Mouse (Mus musculus): Measurements from ENCODE around the gene Svs4. TPM values are rescaled to one million over a fixed set of nuclear protein-coding genes. Genes with fewer than 3 reads are reported as not detected.

The Svs4 gene
- polyA plus RNA-seq, 1 experiment from 2014 or later: not detected

DNA sequence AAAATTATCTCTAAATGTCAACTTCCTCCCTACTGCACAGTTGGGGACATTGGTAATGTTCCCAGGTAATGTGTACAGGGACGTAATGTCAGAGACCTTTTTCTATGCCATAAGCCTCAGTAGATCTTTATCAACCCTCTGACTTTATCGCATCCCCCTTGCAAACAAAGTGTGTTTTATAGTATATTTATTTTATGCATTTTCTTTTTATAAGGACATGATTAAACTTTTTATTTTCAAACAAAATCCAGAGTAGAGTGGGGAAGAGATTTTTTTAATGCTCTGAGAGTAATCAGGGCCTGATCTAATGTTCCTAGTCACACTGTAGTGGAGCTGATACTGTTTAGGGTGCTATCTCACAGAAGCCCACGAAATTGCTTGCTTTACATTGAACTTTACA lies 39.9 kb downstream of the Svs4 start, which contains the start of gene Svs2:
Gene Svs2, minus strand, starts transcription at position 101 of the 400 bp plus-strand sequence.
- H3K36me3 ChIP-seq (ENCODE audit: control insufficient read depth, insufficient read depth, low read length): no peaks in the 10 kb centered on the region
- WGBS: 76% methylated on average over 3 of the region's 3 CpGs
- DNase-seq (ENCODE audit: low spot score): no peak
- H3K4me1 ChIP-seq (replicated peaks; ENCODE audit: control insufficient read depth, insufficient read depth): no peaks in the 10 kb centered on the region
- H3K9me3 ChIP-seq (ENCODE audit: control insufficient read depth, low read length): no peaks in the 10 kb centered on the region
- H3K27me3 ChIP-seq (ENCODE audit: control insufficient read depth, insufficient read depth, low read length): no peaks in the 10 kb centered on the region
- no peak within 1 kb of the TSS for H3K4me3 ChIP-seq (ENCODE audit: low read depth, low read length)
- H3K9ac ChIP-seq (ENCODE audit: low read length): no peak within 1 kb of the TSS
- no peak for ATAC-seq (ENCODE audit: low FRiP score, low TSS enrichment)
- TF ChIP-seq EP300 (optimal IDR thresholded peaks at IDR 0.05): no peak
- no peak for TF ChIP-seq CTCF (IDR thresholded peaks at IDR 0.05; ENCODE audit: low read depth)
- no peak within 1 kb of the TSS for H3K27ac ChIP-seq (replicated peaks)
- no peak within 1 kb of the TSS for H3K4me2 ChIP-seq (replicated peaks; ENCODE audit: low read depth)

DNA sequence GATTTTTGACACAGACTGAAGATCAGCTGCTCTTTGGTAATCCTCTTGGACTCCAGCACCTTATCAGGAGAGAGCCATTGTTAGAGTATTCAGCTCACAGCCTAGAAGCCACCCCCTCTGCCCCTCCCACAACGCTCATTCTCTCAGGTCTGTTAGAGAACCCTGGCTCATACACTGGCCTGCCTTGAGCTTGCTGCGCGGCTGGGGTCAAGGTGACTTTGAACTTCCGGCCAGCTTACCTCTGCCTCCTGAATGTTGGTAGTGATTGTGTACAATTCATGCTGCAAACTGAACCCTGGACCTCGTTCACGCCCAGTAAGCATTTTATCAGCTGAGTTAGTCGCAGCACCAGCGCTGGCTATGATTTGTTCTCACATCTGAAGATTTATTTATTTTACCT lies 45.6 kb downstream of the Svs4 start:
- WGBS: 59% methylated on average over 8 of the region's 8 CpGs
- H3K4me2 ChIP-seq (replicated peaks; ENCODE audit: low read depth): no peak overlapping the region
- no peak overlapping the region for H3K9ac ChIP-seq (ENCODE audit: low read length)
- no peaks in the 10 kb centered on the region for H3K4me1 ChIP-seq (replicated peaks; ENCODE audit: control insufficient read depth, insufficient read depth)
- no peak overlapping the region for H3K4me3 ChIP-seq (ENCODE audit: low read depth, low read length)
- ATAC-seq (ENCODE audit: low FRiP score, low TSS enrichment) (peak; percentile 79), DNase-seq (ENCODE audit: low spot score) (peak; percentile 59)
- no peaks in the 10 kb centered on the region for H3K9me3 ChIP-seq (ENCODE audit: control insufficient read depth, low read length)
- H3K36me3 ChIP-seq (ENCODE audit: control insufficient read depth, insufficient read depth, low read length): no peaks in the 10 kb centered on the region
- H3K27me3 ChIP-seq (ENCODE audit: control insufficient read depth, insufficient read depth, low read length): no peaks in the 10 kb centered on the region
- H3K27ac ChIP-seq (replicated peaks): no peak overlapping the region
- TF ChIP-seq CTCF (IDR thresholded peaks at IDR 0.05; ENCODE audit: low read depth) (no peak), EP300 (optimal IDR thresholded peaks at IDR 0.05) (no peak)

DNA sequence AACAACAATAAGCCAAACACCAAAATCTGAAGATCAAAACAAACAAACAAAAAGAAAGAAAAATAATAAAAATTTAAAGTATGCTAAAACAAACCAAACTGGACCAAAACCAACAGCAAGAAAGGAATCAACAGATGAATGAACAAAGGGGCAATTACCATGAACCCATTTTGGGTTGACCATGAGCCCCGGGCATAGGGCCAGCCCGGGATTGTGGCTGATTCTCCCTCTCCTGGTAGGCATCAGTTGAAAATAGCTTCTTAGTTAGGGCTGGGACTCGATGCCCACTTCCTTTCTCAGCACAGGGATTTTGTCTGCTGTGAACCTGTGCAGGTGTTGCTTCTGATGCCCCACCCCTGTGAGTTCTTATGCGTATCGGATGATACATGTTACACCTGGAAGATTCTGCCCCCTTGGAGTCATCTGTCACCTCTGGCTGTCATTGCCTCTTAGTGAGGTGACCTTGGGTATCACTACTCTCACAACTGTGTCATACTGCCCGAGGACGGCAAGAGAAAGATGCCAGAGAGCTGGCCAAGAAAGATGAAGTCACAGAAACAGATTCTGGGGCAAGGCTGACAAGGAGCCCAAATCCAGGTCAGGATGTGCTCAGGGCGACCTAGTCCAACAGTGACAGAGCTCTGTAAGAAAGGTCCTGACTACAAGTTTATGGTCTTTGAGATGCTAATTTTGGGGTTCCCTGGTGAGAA lies 49.7 kb downstream of the Svs4 start:
- no peak for ATAC-seq (ENCODE audit: low FRiP score, low TSS enrichment)

More for the DNA sequence above, 49.7 kb downstream of the Svs4 start:
- Histone ChIP-seq H3K36me3 (ENCODE audit: control insufficient read depth, insufficient read depth, low read length) (no peaks in the 10 kb centered on the region), H3K9me3 (ENCODE audit: control insufficient read depth, low read length) (no peaks in the 10 kb centered on the region), H3K4me1 (replicated peaks; ENCODE audit: control insufficient read depth, insufficient read depth) (no peaks in the 10 kb centered on the region), H3K4me2 (replicated peaks; ENCODE audit: low read depth) (no peak overlapping the region), H3K4me3 (ENCODE audit: low read depth, low read length) (no peak overlapping the region), H3K9ac (ENCODE audit: low read length) (no peak overlapping the region), H3K27me3 (ENCODE audit: control insufficient read depth, insufficient read depth, low read length) (no peaks in the 10 kb centered on the region), H3K27ac (replicated peaks) (no peak overlapping the region)
- TF ChIP-seq EP300 (optimal IDR thresholded peaks at IDR 0.05): no peak
- TF ChIP-seq CTCF (IDR thresholded peaks at IDR 0.05; ENCODE audit: low read depth): no peak
- WGBS: 84% methylated on average over 8 of the region's 8 CpGs
- DNase-seq (ENCODE audit: low spot score): no peak

Other genes with a start within 250 kb of the Svs4 start
- 11.9 and 13.6 TPM in 2 replicates for gene Stk4, start 208.1 kb downstream of the Svs4 start, polyA plus RNA-seq (2015; fragmentation: Nextera tagmentation; extraction: Ambion mirVana)
- gene Tomm34, start 207.3 kb downstream of the Svs4 start, polyA plus RNA-seq (2015; fragmentation: Nextera tagmentation; extraction: Ambion mirVana): 20.5 and 22.4 TPM in 2 replicates
- gene Kcns1, start 107.3 kb downstream of the Svs4 start, polyA plus RNA-seq (2015; fragmentation: Nextera tagmentation; extraction: Ambion mirVana): 0.19 and 0.23 TPM in 2 replicates
- gene Wfdc5, start 95.7 kb downstream of the Svs4 start, polyA plus RNA-seq (2015; fragmentation: Nextera tagmentation; extraction: Ambion mirVana): 63.2 and 68.6 TPM in 2 replicates
- 2.4 and 2.5 TPM in 2 replicates for gene Wfdc12, start 87.9 kb downstream of the Svs4 start, polyA plus RNA-seq (2015; fragmentation: Nextera tagmentation; extraction: Ambion mirVana)
- 0.23 and 0.29 TPM in 2 replicates for gene Wfdc15a, start 78.3 kb downstream of the Svs4 start, polyA plus RNA-seq (2015; fragmentation: Nextera tagmentation; extraction: Ambion mirVana)
- gene Wfdc15b, start 56.8 kb downstream of the Svs4 start, polyA plus RNA-seq (2015; fragmentation: Nextera tagmentation; extraction: Ambion mirVana): 16.2 and 20.4 TPM in 2 replicates
- gene Svs2, start 40.0 kb downstream of the Svs4 start, polyA plus RNA-seq (2015; fragmentation: Nextera tagmentation; extraction: Ambion mirVana): not detected in 2 replicates
- not detected in 2 replicates for gene Svs3b, start 21.8 kb downstream of the Svs4 start, polyA plus RNA-seq (2015; fragmentation: Nextera tagmentation; extraction: Ambion mirVana)
- gene Svs3a, start 10.8 kb upstream of the Svs4 start, polyA plus RNA-seq (2015; fragmentation: Nextera tagmentation; extraction: Ambion mirVana): not detected in 2 replicates
- gene Svs6, start 38.3 kb upstream of the Svs4 start, polyA plus RNA-seq (2015; fragmentation: Nextera tagmentation; extraction: Ambion mirVana): not detected in 2 replicates
- gene Svs5, start 54.3 kb upstream of the Svs4 start, polyA plus RNA-seq (2015; fragmentation: Nextera tagmentation; extraction: Ambion mirVana): not detected in 2 replicates
- gene Slpi, start 110.6 kb upstream of the Svs4 start, polyA plus RNA-seq (2015; fragmentation: Nextera tagmentation; extraction: Ambion mirVana): 4,305 and 4,348 TPM in 2 replicates
- gene Rbpjl, start 124.7 kb upstream of the Svs4 start, polyA plus RNA-seq (2015; fragmentation: Nextera tagmentation; extraction: Ambion mirVana): 0.32 and 0.36 TPM in 2 replicates
- 2.0 and 3.1 TPM in 2 replicates for gene Matn4, start 126.7 kb upstream of the Svs4 start, polyA plus RNA-seq (2015; fragmentation: Nextera tagmentation; extraction: Ambion mirVana)
- gene Sdc4, start 165.4 kb upstream of the Svs4 start, polyA plus RNA-seq (2015; fragmentation: Nextera tagmentation; extraction: Ambion mirVana): 133 and 143 TPM in 2 replicates
- 46.9 and 48.6 TPM in 2 replicates for gene Sys1, start 178.5 kb upstream of the Svs4 start, polyA plus RNA-seq (2015; fragmentation: Nextera tagmentation; extraction: Ambion mirVana)
- gene Gm20458, start 182.5 kb upstream of the Svs4 start, polyA plus RNA-seq (2015; fragmentation: Nextera tagmentation; extraction: Ambion mirVana): 26.9 and 28.1 TPM in 2 replicates
- gene Trp53tg5, start 195.3 kb upstream of the Svs4 start, polyA plus RNA-seq (2015; fragmentation: Nextera tagmentation; extraction: Ambion mirVana): not detected in 2 replicates
- gene Dbndd2, start 207.6 kb upstream of the Svs4 start, polyA plus RNA-seq (2015; fragmentation: Nextera tagmentation; extraction: Ambion mirVana): 27.3 and 27.8 TPM in 2 replicates
- 53.6 and 54.7 TPM in 2 replicates for gene Pigt, start 219.1 kb upstream of the Svs4 start, polyA plus RNA-seq (2015; fragmentation: Nextera tagmentation; extraction: Ambion mirVana)